Mouse (Mus musculus) heart, postnatal 0 days (tissue): ENCODE data around the gene Cab39.

Experiments used
- CTCF ChIP-seq: IDR thresholded peaks from 2 replicates; pipeline ENCODE4 v1.5.1; 2016; ENCODE audit warnings: antibody characterized with exemption, control low read depth, low read depth
- EP300 ChIP-seq: IDR thresholded peaks from 2 replicates; pipeline ENCODE4 v1.6.1; 2016; ENCODE audit warnings: antibody characterized with exemption, low read depth

DNA sequence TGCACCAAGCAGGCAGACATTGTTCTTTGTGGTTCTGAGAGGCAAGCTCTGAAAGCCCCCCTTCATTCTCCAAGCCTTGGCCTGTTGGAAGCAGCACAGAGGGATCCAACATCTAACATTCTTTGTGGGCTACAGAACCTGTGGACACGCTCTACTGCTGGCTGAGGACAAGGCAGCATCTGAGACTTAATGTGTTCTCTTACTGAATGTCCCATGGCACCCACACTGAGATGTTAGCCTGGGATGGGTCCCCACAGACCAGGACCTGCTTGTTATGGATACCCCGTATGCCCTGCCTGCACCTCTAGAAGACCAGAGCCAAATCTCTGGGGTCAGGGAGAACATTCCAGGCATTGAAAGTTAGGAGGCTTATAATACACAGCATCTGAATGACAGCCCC lies 60.6 kb downstream of the Cab39 start:
- TF ChIP-seq CTCF (no peak), EP300 (no peak)
